Mouse (Mus musculus): ENCODE measurements around the gene Plxnb1.
A peak's percentile ranks its signal among the peaks of the same experiment; 100 is the strongest.

Gene Plxnb1

DNA sequence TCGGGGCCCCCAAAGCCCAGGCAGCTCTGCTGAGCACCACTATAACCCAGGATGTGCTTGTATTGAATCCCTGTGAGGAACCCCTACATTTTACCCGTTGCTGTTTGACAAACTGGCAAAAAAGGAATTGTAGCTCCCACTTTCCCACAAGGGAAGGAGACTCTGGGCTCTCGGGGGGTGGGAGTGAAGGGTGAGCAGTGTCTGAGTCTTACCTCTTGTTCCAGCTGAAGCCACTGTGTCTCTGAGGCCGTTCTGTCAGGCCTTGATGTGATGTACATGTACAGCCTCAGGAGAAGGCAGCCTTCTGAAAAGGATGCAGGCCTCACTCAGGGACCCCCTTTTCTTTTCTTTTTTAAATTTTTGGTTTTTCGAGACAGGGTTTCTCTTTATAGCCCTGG is 34.3 kb upstream of the Plxnb1 start:
- DNase-seq (ENCODE audit: low spot score), result no peak

- DNase-seq (ENCODE audit: low spot score), result no peak
Observed at GRCm38 (mm10) chr9:109068095-109068735, 27.0 kb upstream of the Plxnb1 start.

DNA sequence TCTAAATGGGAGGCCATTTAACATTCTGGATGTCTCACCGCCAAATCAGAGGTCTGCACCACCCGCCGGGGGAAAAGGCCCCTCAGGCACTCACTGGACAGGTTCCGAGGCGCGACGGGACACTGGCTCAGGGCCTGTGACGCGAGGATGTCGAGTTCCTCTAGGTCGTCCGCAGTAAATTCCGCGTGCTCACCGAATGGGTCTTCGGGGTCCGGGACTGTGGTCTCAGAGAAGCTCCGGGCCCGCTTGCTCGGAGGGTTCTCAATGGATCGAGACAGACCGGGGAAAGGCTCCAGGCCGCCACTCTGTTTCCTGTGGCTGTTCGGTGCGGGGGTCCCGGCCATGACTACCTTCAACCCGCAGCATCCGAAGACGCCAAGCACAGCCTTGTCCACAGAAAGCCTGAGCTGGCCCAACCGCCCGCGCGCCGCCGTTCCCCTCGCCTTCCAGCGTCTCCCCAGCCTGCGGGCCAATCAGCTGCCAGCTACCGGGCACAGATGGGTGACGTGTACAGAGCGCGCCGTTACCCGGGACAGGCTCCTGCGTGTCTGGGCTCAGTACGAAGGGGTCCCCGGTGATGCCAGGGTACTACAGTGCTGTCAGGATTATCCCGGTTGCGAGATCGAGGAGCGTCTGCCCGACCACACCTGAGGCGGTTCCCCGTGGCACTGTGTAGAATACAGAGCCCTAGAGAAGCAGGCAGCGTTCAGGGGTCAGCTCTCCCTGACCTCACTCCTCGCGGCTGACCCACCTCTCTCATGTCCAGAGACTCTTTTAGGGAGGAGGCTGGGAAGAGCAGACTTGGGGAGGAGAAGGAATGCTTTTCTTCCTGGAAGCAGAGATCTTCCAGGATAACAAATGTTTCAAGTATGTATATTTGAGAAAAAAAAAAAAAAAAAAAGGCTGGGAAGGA is 21.3 kb upstream of the Plxnb1 start, which contains the start of gene Atrip:
Gene Atrip (minus strand): TSS at position 464 of the 913 bp plus-strand sequence.
- peak; percentile 89 for DNase-seq (ENCODE audit: low spot score)

GRCm38 (mm10) chr9:109080516-109080915 is 14.7 kb upstream of the Plxnb1 start:
- no peak for DNase-seq (ENCODE audit: low spot score)

- DNase-seq (ENCODE audit: low spot score), result no peak
Observed at GRCm38 (mm10) chr9:109081749-109082123, 13.5 kb upstream of the Plxnb1 start.

DNA sequence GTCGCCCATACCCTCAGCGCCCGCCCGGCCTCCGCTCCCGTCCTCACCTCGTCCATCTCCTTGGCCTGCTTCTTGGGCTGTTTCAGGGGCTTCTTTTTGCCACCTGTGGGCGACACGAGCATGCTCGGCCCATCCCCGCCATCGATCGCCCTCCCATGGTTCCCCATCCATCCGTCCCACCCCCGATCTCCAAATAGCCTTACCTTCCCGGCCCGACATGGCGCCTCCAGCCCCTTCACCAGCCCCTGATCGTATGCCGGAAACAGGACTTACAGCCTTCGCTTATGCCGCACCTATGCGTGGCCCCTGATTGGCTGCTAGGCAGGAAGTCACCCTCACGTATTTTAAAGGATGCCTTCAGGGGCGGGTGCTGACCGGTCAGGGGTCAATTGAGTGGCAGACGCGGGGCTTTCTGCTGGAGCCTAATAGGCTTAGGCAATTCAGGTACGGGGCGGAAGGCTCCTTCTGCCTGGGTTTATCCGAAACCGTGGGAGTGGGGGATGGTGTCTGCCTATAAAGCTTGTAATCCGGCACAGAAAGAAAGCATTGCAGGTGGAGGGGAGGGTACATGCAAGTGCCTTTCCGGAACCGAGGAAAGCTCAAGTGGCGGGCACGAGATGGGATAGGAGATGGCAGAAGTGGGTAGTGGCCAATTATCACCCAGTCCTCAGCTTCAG is 12.9 kb upstream of the Plxnb1 start, which contains the start of the genes Ccdc51 and Tma7:
Gene Ccdc51 (plus strand): TSS at position 370 of the 677 bp plus-strand sequence.
Gene Tma7 (minus strand): TSS at position 464 of the 677 bp plus-strand sequence.
- peak; percentile 88 for DNase-seq (ENCODE audit: low spot score)

- DNase-seq (ENCODE audit: low spot score), result peak; percentile 66
Observed at GRCm38 (mm10) chr9:109084922-109085321, 10.3 kb upstream of the Plxnb1 start.

DNA sequence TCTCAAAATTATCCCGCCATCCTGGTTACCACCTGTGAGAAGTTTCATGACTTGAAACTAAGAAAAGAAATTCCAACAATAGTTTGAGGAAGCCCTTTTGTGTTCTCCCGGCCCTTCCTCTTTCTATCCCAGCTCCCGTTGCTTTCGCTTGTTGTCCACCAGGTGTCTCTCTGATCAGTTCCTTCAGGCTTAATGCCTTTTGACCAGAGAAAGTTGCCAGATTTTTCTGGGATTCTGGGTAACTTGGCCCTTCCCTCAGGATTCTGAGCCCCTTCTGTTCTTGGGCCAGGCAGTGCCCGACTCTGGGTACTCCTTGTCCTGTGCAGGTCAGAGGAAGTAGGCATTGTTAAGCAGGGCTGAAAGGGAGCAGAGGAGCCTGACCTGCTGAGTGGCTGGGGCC is 7.2 kb upstream of the Plxnb1 start:
- peak; percentile 52 for DNase-seq (ENCODE audit: low spot score)

- no peak for DNase-seq (ENCODE audit: low spot score)
Observed at GRCm38 (mm10) chr9:109090446-109090845, 4.7 kb upstream of the Plxnb1 start.

DNA sequence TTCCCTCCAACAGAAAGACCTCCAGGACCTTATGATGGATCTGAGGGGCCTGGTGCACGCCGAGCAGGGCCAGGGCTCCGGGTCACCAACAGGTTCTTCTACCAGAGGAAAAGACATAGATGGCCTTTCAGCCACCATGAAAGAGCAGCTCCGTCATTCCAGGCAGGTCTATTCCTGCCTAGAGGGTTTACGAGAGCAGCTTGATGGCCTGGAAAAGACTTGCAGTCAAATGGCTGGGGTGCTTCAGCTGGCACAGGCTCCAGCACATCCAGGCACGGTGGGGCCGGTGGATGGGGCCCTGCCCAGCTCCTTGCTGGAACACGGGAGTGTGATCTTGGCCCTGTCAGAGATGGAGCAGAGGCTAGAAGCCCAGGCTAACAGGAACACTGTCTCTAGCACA is 3.4 kb upstream of the Plxnb1 start:
- no peak for DNase-seq (ENCODE audit: low spot score)

GRCm38 (mm10) chr9:109092799-109093198 is 2.4 kb upstream of the Plxnb1 start:
- DNase-seq (ENCODE audit: low spot score), result no peak

GRCm38 (mm10) chr9:109093786-109094552 is 1.2 kb upstream of the Plxnb1 start:
- DNase-seq (ENCODE audit: low spot score), result no peak

- DNase-seq (ENCODE audit: low spot score), result no peak
Observed at GRCm38 (mm10) chr9:109094553-109095136, 544 bp upstream of the Plxnb1 start.

- DNase-seq (ENCODE audit: low spot score), result no peak
Observed at GRCm38 (mm10) chr9:109096251-109096661, 1.1 kb downstream of the Plxnb1 start.

DNA sequence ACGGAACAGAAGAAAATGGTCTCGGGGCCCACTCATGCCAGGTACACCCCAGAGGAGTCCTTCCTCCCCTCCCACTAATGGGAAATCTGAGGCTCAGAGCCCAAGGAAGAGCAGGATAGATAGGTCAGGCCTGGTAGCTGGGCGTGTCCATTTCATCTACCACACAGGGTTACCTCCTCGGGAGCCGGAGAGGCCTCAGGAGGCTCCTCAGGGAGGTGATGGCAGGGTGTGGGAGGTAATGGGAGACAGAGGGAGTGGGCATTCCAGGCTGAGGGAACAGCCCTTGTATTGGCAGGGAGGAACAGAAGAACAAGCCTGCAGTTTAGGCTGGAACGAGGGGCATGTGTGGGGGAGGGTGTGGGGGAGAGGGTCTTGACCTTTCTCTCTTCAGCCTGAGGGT is 1.7 kb downstream of the Plxnb1 start:
- no peak for DNase-seq (ENCODE audit: low spot score)

GRCm38 (mm10) chr9:109097291-109097690 is 2.1 kb downstream of the Plxnb1 start:
- no peak for DNase-seq (ENCODE audit: low spot score)

- no peak for DNase-seq (ENCODE audit: low spot score)
Observed at GRCm38 (mm10) chr9:109097831-109098230, 2.6 kb downstream of the Plxnb1 start.

GRCm38 (mm10) chr9:109098366-109098765 is 3.2 kb downstream of the Plxnb1 start:
- DNase-seq (ENCODE audit: low spot score), result no peak

DNA sequence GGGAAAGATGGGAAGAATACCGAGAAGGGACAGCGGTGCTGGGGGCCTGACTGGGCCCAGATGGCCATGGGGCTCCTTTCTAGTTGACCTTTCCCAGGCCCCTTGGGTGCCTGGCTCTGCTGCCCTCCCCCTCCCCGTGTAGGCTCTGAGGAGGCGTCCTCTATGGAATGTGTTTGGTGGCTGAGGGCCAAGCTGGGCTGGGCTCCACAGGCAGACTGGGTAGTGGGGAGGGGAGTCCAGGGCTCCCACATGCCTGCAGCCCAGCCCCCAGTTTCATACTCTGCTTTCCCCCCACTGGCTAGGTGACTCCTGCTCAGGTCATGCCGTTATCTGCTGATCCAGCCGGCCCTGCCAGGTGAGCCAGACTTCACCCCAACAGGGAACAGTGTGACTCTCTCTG is 3.8 kb downstream of the Plxnb1 start:
- no peak for DNase-seq (ENCODE audit: low spot score)

- DNase-seq (ENCODE audit: low spot score), result no peak
Observed at GRCm38 (mm10) chr9:109100307-109100928, 5.2 kb downstream of the Plxnb1 start.

- DNase-seq (ENCODE audit: low spot score), result no peak
Observed at GRCm38 (mm10) chr9:109101933-109102445, 6.8 kb downstream of the Plxnb1 start.

All from MN1 (cell line).